Mouse (Mus musculus) embryonic fibroblast, embryonic 13.5 days (primary cell): Measurements from ENCODE around the gene Ywhag.

ENCODE experiments used
- CTCF ChIP-seq: IDR thresholded peaks from 2 replicates; pipeline ENCODE4 v1.5.1; 2011; ENCODE audit warnings: mild to moderate bottlenecking, control low read depth, low read length, moderate library complexity, borderline replicate concordance; ENCODE audit not compliant: insufficient read depth
- POLR2A ChIP-seq: IDR thresholded peaks from 2 replicates; pipeline ENCODE4 v1.6.1; 2011; ENCODE audit warnings: low read depth, mild to moderate bottlenecking, control low read depth, low read length, moderate library complexity

DNA sequence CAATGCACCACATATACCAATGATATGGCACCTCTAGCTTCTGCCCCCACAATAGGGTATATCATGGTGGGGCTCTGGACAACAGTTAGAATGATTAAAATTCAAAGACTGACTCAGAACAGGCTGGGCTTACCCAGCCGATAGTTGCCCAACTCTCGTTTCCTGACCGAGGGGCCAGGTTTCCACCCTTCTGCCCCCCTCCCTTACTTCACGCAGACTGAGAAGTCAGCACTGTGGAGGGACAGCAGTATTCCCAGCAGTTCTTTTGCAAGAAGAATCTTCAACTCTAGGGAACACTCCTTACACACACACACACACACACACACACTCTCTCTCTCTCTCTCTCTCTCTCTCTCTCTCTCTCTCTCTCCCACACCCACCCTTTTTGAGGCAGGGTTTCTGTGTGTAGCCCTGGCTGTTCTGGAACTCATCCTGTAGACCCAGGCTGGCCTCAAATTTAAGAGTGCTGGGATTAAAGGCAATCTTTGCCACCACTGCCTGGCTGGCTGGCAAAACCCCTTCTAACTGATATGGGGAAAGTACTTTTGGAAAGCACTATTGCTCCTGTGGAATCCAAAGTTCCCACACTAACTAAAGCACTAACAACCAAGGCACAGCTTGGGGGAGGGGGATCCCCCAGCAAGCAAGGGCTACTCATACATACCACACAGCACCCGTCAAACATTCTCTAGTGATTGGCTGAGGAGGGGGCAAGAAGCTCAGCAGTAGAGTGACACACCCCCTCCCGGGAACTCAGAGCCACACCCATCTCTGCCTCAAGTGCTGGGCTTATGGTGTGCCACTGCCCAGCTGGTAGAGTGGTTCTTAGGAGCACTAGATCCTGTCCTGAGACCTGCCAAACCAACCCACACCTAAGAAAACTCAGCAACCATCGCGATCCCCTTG, 28.8 kb downstream of the Ywhag start:
- TF ChIP-seq CTCF (no peak), POLR2A (no peak)
